ENCODE assay signal across 7 mouse cellular contexts in genomic region chr19:19111428-19112170, GRCm38 (mm10). TPM values are rescaled to one million over a fixed set of nuclear protein-coding genes. Genes with fewer than 3 reads are reported as not detected.
DNase-seq lines count a peak whose midpoint lies in the region; ATAC-seq and TF ChIP-seq lines count a peak whose summit lies in the region.

No protein-coding gene starts in this region.

- no peaks in the 10 kb centered on the region for H3K36me3 ChIP-seq in forebrain, embryonic 12.5 days (replicated peaks)
- no peaks in the 10 kb centered on the region for H3K36me3 ChIP-seq in small intestine, adult 2 months (ENCODE audit: control insufficient read depth, insufficient read depth, low read length)
- H3K36me3 ChIP-seq in thymus, adult 2 months (ENCODE audit: control insufficient read depth, insufficient read depth, low read length): no peaks in the 10 kb centered on the region

- 2% methylated on average over 12 of the region's 12 CpGs for WGBS in forebrain, embryonic 12.5 days
- WGBS in small intestine, adult 2 months: 2% methylated on average over 12 of the region's 12 CpGs
- WGBS in thymus, adult 2 months: 9% methylated on average over 12 of the region's 12 CpGs

- no peak for TF ChIP-seq CTCF in small intestine, adult 2 months (IDR thresholded peaks at IDR 0.05; ENCODE audit: extremely low read depth, insufficient read length, insufficient replicate concordance, low read depth, low read length)
- TF ChIP-seq CTCF in thymus, adult 2 months (IDR thresholded peaks at IDR 0.05; ENCODE audit: borderline replicate concordance, control insufficient read depth, extremely low read depth, insufficient read depth, low read length, poor library complexity): no peak

- H3K27me3 ChIP-seq in forebrain, embryonic 12.5 days: peaks cover 27% of the 10 kb centered on the region
- peaks cover 2% of the 10 kb centered on the region; the same call in 1 of the 2 replicates for H3K27me3 ChIP-seq in small intestine, adult 2 months (ENCODE audit: control insufficient read depth, insufficient read depth, low read length)
- H3K27me3 ChIP-seq in thymus, adult 2 months (ENCODE audit: control insufficient read depth, insufficient read depth, low read length): peaks cover 3% of the 10 kb centered on the region; the same call in 1 of the 2 replicates

- H3K4me3 ChIP-seq in forebrain, embryonic 12.5 days (replicated peaks): peak overlapping the region; percentile 56
- H3K4me3 ChIP-seq in small intestine, adult 2 months (ENCODE audit: low read depth, low read length): peak overlapping the region; percentile 33
- H3K4me3 ChIP-seq in thymus, adult 2 months (ENCODE audit: control insufficient read depth, insufficient read depth, low read length): no peak overlapping the region

- no peak for ATAC-seq in forebrain, embryonic 12.5 days (ENCODE audit: low FRiP score)
- no peak for ATAC-seq in CD4-positive, CD25-positive, alpha-beta regulatory T cell, adult 4 months

- no peak overlapping the region for H3K27ac ChIP-seq in forebrain, embryonic 12.5 days
- H3K27ac ChIP-seq in small intestine, adult 2 months (ENCODE audit: insufficient read depth, low read depth, low read length): no peak overlapping the region
- H3K27ac ChIP-seq in thymus, adult 2 months (ENCODE audit: control insufficient read depth, insufficient read depth, low read length): no peak overlapping the region

- TF ChIP-seq POLR2A in small intestine, adult 2 months (IDR thresholded peaks at IDR 0.05; ENCODE audit: low read depth, low read length): no peak
- no peak for TF ChIP-seq POLR2A in thymus, adult 2 months (IDR thresholded peaks at IDR 0.05; ENCODE audit: control insufficient read depth, extremely low read depth, insufficient read depth, low read length, poor library complexity)

- no peaks in the 10 kb centered on the region for H3K9me3 ChIP-seq in forebrain, embryonic 12.5 days

- H3K9ac ChIP-seq in forebrain, embryonic 12.5 days: peak overlapping the region; percentile 71

- peaks cover 31% of the 10 kb centered on the region for H3K4me1 ChIP-seq in forebrain, embryonic 12.5 days
- 0 out of 2 replicates have a peak, but pooled peaks cover 6% of the 10 kb centered on the region for H3K4me1 ChIP-seq in small intestine, adult 2 months (ENCODE audit: control insufficient read depth, insufficient read depth, insufficient read length, low read length)
- H3K4me1 ChIP-seq in thymus, adult 2 months (replicated peaks; ENCODE audit: control insufficient read depth, insufficient read depth, low read length): peaks cover 10% of the 10 kb centered on the region

- H3K4me2 ChIP-seq in forebrain, embryonic 12.5 days: peak overlapping the region; percentile 87

- DNase-seq in retina, postnatal 1 day: peak; percentile 49
- no peak for DNase-seq in retina, embryonic 14.5 days (ENCODE audit: low spot score)
- peak; percentile 24 to 33 for DNase-seq in kidney, postnatal 36 days
- DNase-seq in thymus, adult 2 months: no peak

RNA-seq across cellular contexts. Expression of gene Rorb, which starts 0.6 kb away (rescaled TPM):
- polyA plus RNA-seq in forebrain, embryonic 12.5 days (2016; fragmentation: Nextera tagmentation; extraction: Ambion mirVana): 7.1 and 7.8 TPM in 2 replicates
- 0.04 TPM in 1 of 2 replicates, not detected in the other for polyA plus RNA-seq in small intestine, adult 2 months (2012; rRNA removed)
- polyA plus RNA-seq in CD4-positive, CD25-positive, alpha-beta regulatory T cell, adult 4 months (2017; shearing (Covaris generic)): under 1 TPM; 0.28 to 0.63 TPM
- 0.04 TPM in 1 of 2 replicates, not detected in the other for polyA plus RNA-seq in thymus, adult 2 months (2012; rRNA removed)

Comparison
In these comparisons a context has a peak if more than half of its experiments do, and no peak if none do; other contexts are left out.
1. DNase-seq: peak in retina, postnatal 1 day (single experiment) and kidney, postnatal 36 days (2 of 2); none in retina, embryonic 14.5 days (single experiment) and thymus, adult 2 months (single experiment).